Mouse (Mus musculus) midbrain, embryonic 13.5 days (tissue): ENCODE data around the gene Angpt4. TPM values are rescaled to one million over a fixed set of nuclear protein-coding genes. Genes with fewer than 3 reads are reported as not detected.

Experiments used
- ATAC-seq: fragments of 200-750 bp; cut with Nextera tagmentation; 2 replicates; pipeline ENCODE4 v1.8.0; 2017; ENCODE audit warnings: mild to moderate bottlenecking, moderate TSS enrichment, moderate library complexity
- H3K27ac ChIP-seq: fragments of 300-500 bp; sonication (generic); 2 replicates; pipeline ENCODE4 v1.5.1; 2015; ENCODE audit warnings: inconsistent platforms, mild to moderate bottlenecking, moderate library complexity
- H3K27me3 ChIP-seq: fragments of 300-500 bp; sonication (generic); 2 replicates; pipeline ENCODE4 v1.6.1; 2015; ENCODE audit warnings: mild to moderate bottlenecking, inconsistent platforms
- H3K36me3 ChIP-seq: fragments of 300-500 bp; sonication (generic); 2 replicates; pipeline ENCODE4 v1.6.1; 2015; ENCODE audit warnings: mild to moderate bottlenecking, inconsistent platforms
- H3K4me1 ChIP-seq: fragments of 300-500 bp; sonication (generic); replicated peaks from 2 replicates; pipeline ENCODE4 v1.6.1; 2015; ENCODE audit warnings: inconsistent platforms
- H3K4me2 ChIP-seq: fragments of 300-500 bp; sonication (generic); replicated peaks from 2 replicates; pipeline ENCODE4 v1.6.1; 2015; ENCODE audit warnings: moderate library complexity, mild to moderate bottlenecking, inconsistent platforms
- H3K4me3 ChIP-seq: fragments of 300-500 bp; sonication (generic); replicated peaks from 2 replicates; pipeline ENCODE4 v1.5.1; 2015; ENCODE audit warnings: mild to moderate bottlenecking, inconsistent platforms
- H3K9ac ChIP-seq: fragments of 300-500 bp; sonication (generic); replicated peaks from 2 replicates; pipeline ENCODE4 v1.6.1; 2015; ENCODE audit warnings: mild to moderate bottlenecking, inconsistent platforms
- H3K9me3 ChIP-seq: fragments of 300-500 bp; sonication (generic); 2 replicates; pipeline ENCODE4 v1.6.1; 2016; ENCODE audit warnings: mild to moderate bottlenecking, inconsistent platforms
- WGBS: fragments of 180-500 bp; shearing (Covaris S2); methylation state at CpG from one replicate; pipeline ENCODE4 v1.1.7; 2015; 5-methylcytosine and 5-hydroxymethylcytosine counted together
- polyA plus RNA-seq: library from polyadenylated mRNA; unstranded; fragments of >200 nt; fragmentation: Nextera tagmentation; extraction: Ambion mirVana; gene quantifications from 2 replicates; pipeline ENCODE4 v1.2.1, GENCODE M21; 2015

Gene Angpt4
- polyA plus RNA-seq, 1 experiment from 2014 or later, result 0.11 TPM

GRCm38 (mm10) chr2:151939651-151940420 is 28.8 kb downstream of the Angpt4 start:
- Histone ChIP-seq H3K27ac (no peak overlapping the region), H3K9me3 (no peaks in the 10 kb centered on the region), H3K4me1 (peaks cover 7% of the 10 kb centered on the region; the same call in 1 of the 2 replicates), H3K27me3 (no peaks in the 10 kb centered on the region), H3K4me2 (no peak overlapping the region), H3K9ac (no peak overlapping the region), H3K4me3 (no peak overlapping the region), H3K36me3 (no peaks in the 10 kb centered on the region)
- 77% methylated on average over 5 of the region's 5 CpGs for WGBS
- no peak for ATAC-seq

DNA sequence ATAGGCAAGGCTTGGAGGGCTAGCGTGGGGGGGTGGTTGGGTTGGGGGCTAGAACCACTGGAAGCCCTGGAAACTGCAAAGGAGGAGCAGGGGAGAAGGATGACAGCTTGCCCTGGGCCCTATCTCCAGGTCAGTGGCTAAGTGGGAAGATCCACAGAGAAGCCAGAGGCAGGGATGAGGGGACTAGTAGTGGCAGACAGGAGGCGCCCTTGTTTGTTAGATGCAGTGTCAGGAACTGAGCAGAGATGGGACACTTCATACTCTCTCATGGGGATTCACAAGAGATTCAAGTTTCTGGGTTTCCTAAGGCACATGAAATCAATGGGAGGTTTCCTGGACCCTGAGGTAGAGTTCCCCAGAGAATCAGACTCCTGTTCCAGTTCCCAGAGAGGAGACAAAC is 30.3 kb downstream of the Angpt4 start:
- no peak for ATAC-seq
- Histone ChIP-seq H3K27ac (no peak overlapping the region), H3K4me3 (no peak overlapping the region), H3K36me3 (no peaks in the 10 kb centered on the region), H3K4me2 (no peak overlapping the region), H3K9ac (no peak overlapping the region), H3K4me1 (peaks cover 7% of the 10 kb centered on the region; the same call in 1 of the 2 replicates), H3K9me3 (no peaks in the 10 kb centered on the region), H3K27me3 (no peaks in the 10 kb centered on the region)
- WGBS, result 40% methylated on average over 2 of the region's 2 CpGs

DNA sequence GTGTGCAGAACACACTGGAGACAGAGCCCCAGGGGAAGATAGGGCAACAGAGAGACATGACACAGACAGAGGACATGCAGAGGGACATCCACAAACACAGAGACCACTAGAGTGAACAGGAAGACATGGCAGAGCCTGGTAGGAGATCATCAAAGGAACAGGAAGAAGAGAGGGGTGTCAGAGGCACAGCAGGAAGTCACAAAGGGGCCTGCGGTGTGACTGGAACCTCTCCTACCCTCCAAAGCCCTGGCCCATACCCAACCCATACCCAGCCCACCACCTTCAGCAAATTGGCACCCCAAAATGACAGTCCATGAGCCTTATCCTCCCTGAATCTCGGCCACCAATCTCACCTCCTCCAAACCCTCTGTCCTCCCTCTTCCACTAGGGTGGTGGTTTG is 33.1 kb downstream of the Angpt4 start:
- Histone ChIP-seq H3K9ac (no peak overlapping the region), H3K4me1 (no peaks in the 10 kb centered on the region), H3K9me3 (no peaks in the 10 kb centered on the region), H3K27ac (no peak overlapping the region), H3K27me3 (no peaks in the 10 kb centered on the region), H3K4me3 (no peak overlapping the region), H3K4me2 (no peak overlapping the region), H3K36me3 (no peaks in the 10 kb centered on the region)
- WGBS, result 54% methylated on average over 2 of the region's 2 CpGs
- no peak for ATAC-seq

DNA sequence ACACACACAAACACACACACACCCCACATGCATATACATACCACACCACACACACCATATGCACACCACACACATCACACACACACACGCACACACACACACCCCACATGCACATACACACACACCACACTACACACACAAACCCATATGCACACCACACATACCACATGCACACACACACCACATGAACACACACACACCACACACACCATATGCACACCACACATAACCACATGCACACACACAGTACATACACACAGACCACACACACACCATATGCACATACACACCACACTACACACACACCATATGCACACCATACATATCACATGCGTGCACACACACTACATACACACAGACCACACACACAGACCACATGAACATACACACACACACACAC is 36.6 kb downstream of the Angpt4 start:
- Histone ChIP-seq H3K4me1 (no peaks in the 10 kb centered on the region), H3K27me3 (no peaks in the 10 kb centered on the region), H3K4me3 (no peak overlapping the region), H3K27ac (no peak overlapping the region), H3K9ac (no peak overlapping the region), H3K4me2 (no peak overlapping the region), H3K36me3 (no peaks in the 10 kb centered on the region), H3K9me3 (no peaks in the 10 kb centered on the region)
- 93% methylated on average over 2 of the region's 2 CpGs for WGBS
- ATAC-seq, result peak; percentile 29; the same call in 1 of the 2 replicates

- 85% methylated on average over 7 of the region's 7 CpGs for WGBS
- Histone ChIP-seq H3K4me3 (no peak overlapping the region), H3K4me1 (no peaks in the 10 kb centered on the region), H3K9me3 (no peaks in the 10 kb centered on the region), H3K27me3 (no peaks in the 10 kb centered on the region), H3K36me3 (no peaks in the 10 kb centered on the region), H3K4me2 (no peak overlapping the region), H3K9ac (no peak overlapping the region), H3K27ac (no peak overlapping the region)
- no peak for ATAC-seq
Observed at GRCm38 (mm10) chr2:151948311-151948710, 37.3 kb downstream of the Angpt4 start.

GRCm38 (mm10) chr2:151949082-151949774 is 38.2 kb downstream of the Angpt4 start:
- Histone ChIP-seq H3K4me2 (no peak overlapping the region), H3K4me3 (no peak overlapping the region), H3K36me3 (no peaks in the 10 kb centered on the region), H3K27ac (peak overlapping the region; percentile 17; the same call in 1 of the 2 replicates), H3K4me1 (no peaks in the 10 kb centered on the region), H3K9me3 (no peaks in the 10 kb centered on the region), H3K9ac (no peak overlapping the region), H3K27me3 (no peaks in the 10 kb centered on the region)
- ATAC-seq, result peak; percentile 65
- 60% methylated on average over 2 of the region's 2 CpGs for WGBS

- no peaks in the 10 kb centered on the region for H3K36me3 ChIP-seq
- no peak overlapping the region for H3K27ac ChIP-seq
- H3K4me2 ChIP-seq, result no peak overlapping the region
- H3K4me1 ChIP-seq, result peaks cover 11% of the 10 kb centered on the region
- ATAC-seq, result no peak
- H3K27me3 ChIP-seq, result no peaks in the 10 kb centered on the region
- WGBS, result 90% methylated on average over 8 of the region's 8 CpGs
- H3K4me3 ChIP-seq, result no peak overlapping the region
- H3K9ac ChIP-seq, result no peak overlapping the region
- no peaks in the 10 kb centered on the region for H3K9me3 ChIP-seq
Observed at GRCm38 (mm10) chr2:151953665-151954064, 42.7 kb downstream of the Angpt4 start.

GRCm38 (mm10) chr2:151956500-151957137 is 45.6 kb downstream of the Angpt4 start:
- no peaks in the 10 kb centered on the region for H3K27me3 ChIP-seq
- H3K4me3 ChIP-seq, result no peak overlapping the region
- H3K9ac ChIP-seq, result no peak overlapping the region
- no peaks in the 10 kb centered on the region for H3K9me3 ChIP-seq
- H3K36me3 ChIP-seq, result no peaks in the 10 kb centered on the region
- H3K4me2 ChIP-seq, result no peak overlapping the region
- H3K4me1 ChIP-seq, result peaks cover 16% of the 10 kb centered on the region
- ATAC-seq, result 0 out of 2 replicates have a peak, but pooled peaks have one; percentile 38
- WGBS, result 70% methylated on average over 4 of the region's 4 CpGs
- H3K27ac ChIP-seq, result peak overlapping the region; percentile 40; the same call in 1 of the 2 replicates

- no peak overlapping the region for H3K27ac ChIP-seq
- no peak overlapping the region for H3K4me2 ChIP-seq
- 34% methylated on average over 5 of the region's 5 CpGs for WGBS
- no peaks in the 10 kb centered on the region for H3K9me3 ChIP-seq
- no peaks in the 10 kb centered on the region for H3K36me3 ChIP-seq
- ATAC-seq, result no peak
- no peak overlapping the region for H3K9ac ChIP-seq
- H3K4me3 ChIP-seq, result no peak overlapping the region
- H3K4me1 ChIP-seq, result peaks cover 37% of the 10 kb centered on the region
- no peaks in the 10 kb centered on the region for H3K27me3 ChIP-seq
Observed at GRCm38 (mm10) chr2:151959274-151959673, 48.3 kb downstream of the Angpt4 start.

DNA sequence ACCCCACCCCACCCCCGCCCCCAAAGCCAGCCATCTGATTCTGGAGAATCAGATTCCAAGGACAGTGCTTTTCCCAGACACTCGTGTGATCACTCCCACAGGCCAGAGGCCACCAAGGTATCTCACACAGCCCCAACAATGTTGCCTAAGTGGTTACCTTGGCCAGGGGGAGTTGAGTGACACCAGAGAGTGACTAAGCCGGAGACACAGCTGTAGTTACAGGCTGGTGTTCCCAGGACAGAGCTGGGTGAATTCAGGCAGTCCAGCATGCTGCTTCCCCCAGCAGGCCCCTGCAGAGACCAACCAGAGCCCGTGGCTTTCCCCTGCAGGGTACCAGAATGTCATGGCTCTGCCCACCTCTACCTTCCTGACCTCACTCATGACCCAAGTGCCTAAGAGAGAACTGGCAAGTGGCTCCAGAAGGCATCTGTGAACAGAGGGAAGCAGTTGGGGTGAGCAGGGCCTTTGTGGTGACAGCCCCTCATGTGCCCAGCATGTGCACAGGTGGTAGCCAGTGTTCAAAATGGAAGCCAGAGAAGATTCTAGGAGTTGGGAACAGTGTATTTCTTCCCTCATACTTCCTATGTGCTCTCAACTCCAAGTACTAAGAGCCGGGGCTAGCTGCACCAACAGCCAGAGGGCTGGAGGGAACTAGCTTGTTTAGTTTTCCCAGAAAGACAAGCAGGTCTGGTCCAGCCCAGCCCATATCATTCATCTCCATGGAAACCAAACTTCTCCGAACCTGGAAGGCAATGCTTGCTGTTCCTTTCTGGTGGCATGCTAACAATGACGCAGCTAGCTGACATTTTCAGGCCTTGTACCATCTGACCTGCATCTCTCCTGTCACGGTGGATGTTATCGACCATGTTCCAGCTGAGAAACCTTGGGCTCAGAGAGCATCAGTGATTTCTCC is 50.5 kb downstream of the Angpt4 start:
- no peak overlapping the region for H3K4me2 ChIP-seq
- no peak for ATAC-seq
- no peaks in the 10 kb centered on the region for H3K27me3 ChIP-seq
- no peaks in the 10 kb centered on the region for H3K9me3 ChIP-seq
- H3K36me3 ChIP-seq, result no peaks in the 10 kb centered on the region
- H3K4me3 ChIP-seq, result no peak overlapping the region
- no peak overlapping the region for H3K9ac ChIP-seq
- H3K4me1 ChIP-seq, result peaks cover 51% of the 10 kb centered on the region
- peak overlapping the region; percentile 31 for H3K27ac ChIP-seq
- WGBS, result 37% methylated on average over 9 of the region's 9 CpGs

DNA sequence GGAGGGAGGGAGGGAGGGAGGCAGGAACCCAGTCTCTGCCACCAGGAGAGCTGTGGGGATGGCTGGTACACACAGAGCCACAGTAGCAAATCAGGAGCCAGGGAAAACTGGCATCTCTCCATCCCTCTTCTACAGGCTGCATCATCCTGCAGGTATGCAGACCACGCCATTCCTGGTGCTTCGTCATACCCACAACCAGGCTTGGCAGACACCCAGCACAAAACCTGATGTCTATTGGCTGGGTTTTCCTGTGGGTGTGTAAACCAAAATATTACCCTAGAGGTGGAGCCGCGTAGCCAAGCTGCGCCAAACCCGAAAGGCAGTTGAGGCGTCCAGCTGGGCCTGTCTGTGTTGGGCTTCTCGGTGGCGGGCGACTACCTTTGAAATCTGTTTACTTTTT is 51.5 kb downstream of the Angpt4 start:
- H3K36me3 ChIP-seq, result no peaks in the 10 kb centered on the region
- 55% methylated on average over 10 of the region's 10 CpGs for WGBS
- no peak overlapping the region for H3K9ac ChIP-seq
- 0 out of 2 replicates have a peak, but pooled peaks have one; percentile 18 for ATAC-seq
- no peaks in the 10 kb centered on the region for H3K27me3 ChIP-seq
- no peak overlapping the region for H3K4me2 ChIP-seq
- no peak overlapping the region for H3K27ac ChIP-seq
- H3K4me3 ChIP-seq, result no peak overlapping the region
- no peaks in the 10 kb centered on the region for H3K9me3 ChIP-seq
- H3K4me1 ChIP-seq, result peaks cover 53% of the 10 kb centered on the region
